10 mouse cellular contexts compared by ENCODE assay signal in genomic region chr6:101550501-101551268, GRCm38 (mm10).
DNase-seq lines count a peak whose midpoint lies in the region; ATAC-seq and TF ChIP-seq lines count a peak whose summit lies in the region.
"Had no signal": no experiment of that assay in that cellular context is flagged by ENCODE, and none has a peak within 500 bp of the region (broad histone marks: within the 10 kb centered on the region; RNA-seq: fewer than 3 reads in every experiment).

No protein-coding gene starts in this region.

- peak; percentile 51 for TF ChIP-seq CTCF in hindbrain, postnatal 0 days (IDR thresholded peaks at IDR 0.05; ENCODE audit: low read depth)
- no peak for TF ChIP-seq CTCF in intestine, postnatal 0 days (IDR thresholded peaks at IDR 0.05; ENCODE audit: low read depth)

- H3K4me3 ChIP-seq in forebrain, embryonic 11.5 days (ENCODE audit: low read depth, low read length) = no peak overlapping the region
- no peak overlapping the region for H3K4me3 ChIP-seq in forebrain, embryonic 10.5 days
- no peak overlapping the region for H3K4me3 ChIP-seq in hindbrain, postnatal 0 days (ENCODE audit: low read length)
- H3K4me3 ChIP-seq in intestine, postnatal 0 days (ENCODE audit: low read depth, low read length) = no peak overlapping the region
- H3K4me3 ChIP-seq: heart, adult 2 months had no signal

- no peak overlapping the region for H3K27ac ChIP-seq in forebrain, embryonic 11.5 days (ENCODE audit: low read depth, low read length)
- H3K27ac ChIP-seq in forebrain, embryonic 10.5 days = no peak overlapping the region
- H3K27ac ChIP-seq in hindbrain, postnatal 0 days = no peak overlapping the region
- H3K27ac ChIP-seq in intestine, postnatal 0 days (ENCODE audit: low read depth, low read length) = no peak overlapping the region
- H3K27ac ChIP-seq: heart, adult 2 months; liver, embryonic 14.5 days had no signal

- H3K36me3 ChIP-seq in forebrain, embryonic 11.5 days (ENCODE audit: control insufficient read depth, insufficient read depth, low read length) = no peaks in the 10 kb centered on the region
- no peaks in the 10 kb centered on the region for H3K36me3 ChIP-seq in forebrain, embryonic 10.5 days (replicated peaks)
- no peaks in the 10 kb centered on the region for H3K36me3 ChIP-seq in hindbrain, postnatal 0 days (ENCODE audit: insufficient read depth, low read length)
- H3K36me3 ChIP-seq in intestine, postnatal 0 days (ENCODE audit: control insufficient read depth, insufficient read depth) = no peaks in the 10 kb centered on the region

- no peak overlapping the region for H3K9ac ChIP-seq in forebrain, embryonic 11.5 days (ENCODE audit: low read length)
- no peak overlapping the region for H3K9ac ChIP-seq in hindbrain, postnatal 0 days (replicated peaks; ENCODE audit: low read length)
- no peak overlapping the region for H3K9ac ChIP-seq in intestine, postnatal 0 days (ENCODE audit: low read depth, low read length)
- H3K9ac ChIP-seq: liver, embryonic 14.5 days had no signal

- intact Hi-C loops in left cerebral cortex, postnatal 14 days (cut with DNase I) = loop anchor here (5.0 kb wide), 1 partner anchor 62 kb away; no protein-coding TSS in a partner anchor

- WGBS in forebrain, embryonic 11.5 days = 19% methylated on average over 7 of the region's 7 CpGs
- WGBS in forebrain, embryonic 10.5 days = 24% methylated on average over 7 of the region's 7 CpGs
- WGBS in hindbrain, postnatal 0 days = 20% methylated on average over 7 of the region's 7 CpGs
- WGBS in intestine, postnatal 0 days = 51% methylated on average over 7 of the region's 7 CpGs

- H3K27me3 ChIP-seq in forebrain, embryonic 11.5 days (ENCODE audit: control insufficient read depth, insufficient read depth, low read length) = no peaks in the 10 kb centered on the region
- no peaks in the 10 kb centered on the region for H3K27me3 ChIP-seq in forebrain, embryonic 10.5 days (ENCODE audit: poor library complexity, severe bottlenecking)
- H3K27me3 ChIP-seq in hindbrain, postnatal 0 days (ENCODE audit: insufficient read depth, low read length) = no peaks in the 10 kb centered on the region
- no peaks in the 10 kb centered on the region for H3K27me3 ChIP-seq in intestine, postnatal 0 days (replicated peaks; ENCODE audit: control insufficient read depth, insufficient read depth, low read length)

- no peaks in the 10 kb centered on the region for H3K9me3 ChIP-seq in forebrain, embryonic 11.5 days (ENCODE audit: control insufficient read depth, low read length)
- H3K9me3 ChIP-seq in forebrain, embryonic 10.5 days = no peaks in the 10 kb centered on the region
- no peaks in the 10 kb centered on the region for H3K9me3 ChIP-seq in hindbrain, postnatal 0 days (ENCODE audit: low read length)
- no peaks in the 10 kb centered on the region for H3K9me3 ChIP-seq in intestine, postnatal 0 days (ENCODE audit: control insufficient read depth)

- no peak overlapping the region for H3K4me2 ChIP-seq in forebrain, embryonic 11.5 days (ENCODE audit: low read depth, low read length, severe bottlenecking)
- H3K4me2 ChIP-seq in hindbrain, postnatal 0 days (ENCODE audit: low read depth, low read length) = no peak overlapping the region
- no peak overlapping the region for H3K4me2 ChIP-seq in intestine, postnatal 0 days (replicated peaks; ENCODE audit: low read depth)

- peak; percentile 50 for DNase-seq in forebrain, embryonic 11.5 days (ENCODE audit: low spot score)
- DNase-seq in forebrain, embryonic 10.5 days (ENCODE audit: extremely low spot score, low spot score) = no peak
- DNase-seq in hindbrain, postnatal 0 days (ENCODE audit: low spot score) = peak; percentile 54
- DNase-seq in left cerebral cortex, postnatal 14 days (ENCODE audit: low spot score in 2 of 2) = peak; percentile 67 to 72
- DNase-seq in right cerebral cortex, postnatal 25 days = peak; percentile 62
- no peak for DNase-seq in heart, adult 9 months (ENCODE audit: low spot score in 2 of 2)
- DNase-seq: heart, adult 2 months had no signal

- ATAC-seq in forebrain, embryonic 11.5 days (replicated peaks; ENCODE audit: low FRiP score) = peak; percentile 72
- peak; percentile 76 for ATAC-seq in hindbrain, postnatal 0 days
- ATAC-seq in megakaryocyte, adult 5-6 weeks (ENCODE audit: poor library complexity, severe bottlenecking) = no peak
- ATAC-seq in intestine, postnatal 0 days = no peak

- no peaks in the 10 kb centered on the region; the same call in 1 of the 2 replicates for H3K4me1 ChIP-seq in forebrain, embryonic 11.5 days (replicated peaks; ENCODE audit: control insufficient read depth, insufficient read depth, low read length)
- H3K4me1 ChIP-seq in forebrain, embryonic 10.5 days = peaks cover 10% of the 10 kb centered on the region
- no peaks in the 10 kb centered on the region for H3K4me1 ChIP-seq in hindbrain, postnatal 0 days (ENCODE audit: insufficient read depth, low read length)
- H3K4me1 ChIP-seq in intestine, postnatal 0 days (replicated peaks; ENCODE audit: control insufficient read depth, insufficient read depth, low read length) = no peaks in the 10 kb centered on the region

Comparison
In these comparisons a context has a peak if more than half of its experiments do, and no peak if none do; other contexts are left out.
1. DNase-seq: peak in forebrain, embryonic 11.5 days (single experiment), hindbrain, postnatal 0 days (single experiment), left cerebral cortex, postnatal 14 days (2 of 2) and right cerebral cortex, postnatal 25 days (single experiment); none in forebrain, embryonic 10.5 days (single experiment) and heart, adult 9 months (0 of 2).
2. ATAC-seq: peak in forebrain, embryonic 11.5 days (single experiment) and hindbrain, postnatal 0 days (single experiment); none in megakaryocyte, adult 5-6 weeks (single experiment) and intestine, postnatal 0 days (single experiment).